Mouse (Mus musculus) neural tube, embryonic 12.5 days (tissue): ENCODE data around the gene Ube3b. TPM values are rescaled to one million over a fixed set of nuclear protein-coding genes. Genes with fewer than 3 reads are reported as not detected.

Experiments
- ATAC-seq: fragments of 200-750 bp; cut with Nextera tagmentation; 2 replicates; pipeline ENCODE4 v1.8.0; 2017; ENCODE audit warnings: low read depth, mild to moderate bottlenecking, moderate TSS enrichment, moderate library complexity; ENCODE audit not compliant: low FRiP score
- H3K27ac ChIP-seq: fragments of 300-500 bp; sonication (generic); 2 replicates; pipeline ENCODE4 v1.5.1; 2016
- H3K27me3 ChIP-seq: fragments of 300-500 bp; sonication (generic); replicated peaks from 2 replicates; pipeline ENCODE4 v1.6.1; 2016; ENCODE audit warnings: mild to moderate bottlenecking
- H3K36me3 ChIP-seq: fragments of 300-500 bp; sonication (generic); 2 replicates; pipeline ENCODE4 v1.6.1; 2016; ENCODE audit warnings: mild to moderate bottlenecking
- H3K4me1 ChIP-seq: fragments of 300-500 bp; sonication (generic); 2 replicates; pipeline ENCODE4 v1.6.1; 2016
- H3K4me2 ChIP-seq: fragments of 300-500 bp; sonication (generic); replicated peaks from 2 replicates; pipeline ENCODE4 v1.6.1; 2016; ENCODE audit warnings: mild to moderate bottlenecking
- H3K4me3 ChIP-seq: fragments of 300-500 bp; sonication (generic); 2 replicates; pipeline ENCODE4 v1.5.1; 2016
- H3K9ac ChIP-seq: fragments of 300-500 bp; sonication (generic); 2 replicates; pipeline ENCODE4 v1.6.1; 2016; ENCODE audit warnings: mild to moderate bottlenecking
- H3K9me3 ChIP-seq: fragments of 300-500 bp; sonication (generic); 2 replicates; pipeline ENCODE4 v1.6.1; 2016; ENCODE audit warnings: mild to moderate bottlenecking
- WGBS: fragments of 180-500 bp; shearing (Covaris S2); methylation state at CpG from one replicate; pipeline ENCODE4 v1.1.7; 2016; 5-methylcytosine and 5-hydroxymethylcytosine counted together
- microRNA-seq: library from miRNA; unstranded; fragments of <30 nt; microRNA quantifications from one replicate; pipeline ENCODE4, GENCODE M21; 2017
- polyA plus RNA-seq: library from polyadenylated mRNA; unstranded; fragments of >200 nt; fragmentation: Nextera tagmentation; extraction: Ambion mirVana; gene quantifications from 2 replicates; pipeline ENCODE4 v1.2.1, GENCODE M21; 2016

Ube3b gene
- polyA plus RNA-seq, 1 experiment from 2014 or later = 55.0 TPM

- H3K27ac ChIP-seq = peak overlapping the region; percentile 73
- H3K9me3 ChIP-seq = 0 out of 2 replicates have a peak, but pooled peaks cover 6% of the 10 kb centered on the region
- ATAC-seq = peak; percentile 83
- 0 out of 2 replicates have a peak overlapping the region, but pooled peaks have one; percentile 7 for H3K4me3 ChIP-seq
- no peaks in the 10 kb centered on the region for H3K27me3 ChIP-seq
- peak overlapping the region; percentile 51 for H3K4me2 ChIP-seq
- H3K4me1 ChIP-seq = peaks cover 36% of the 10 kb centered on the region
- H3K36me3 ChIP-seq = no peaks in the 10 kb centered on the region
- 0% methylated on average over 12 of the region's 13 CpGs for WGBS
- no peak overlapping the region for H3K9ac ChIP-seq
Observed at GRCm38 (mm10) chr5:114467430-114467829, 87.0 kb downstream of the Ube3b start.

- Histone ChIP-seq H3K4me3 (no peak overlapping the region), H3K4me2 (peak overlapping the region; percentile 51), H3K36me3 (no peaks in the 10 kb centered on the region), H3K9ac (no peak overlapping the region), H3K27ac (peak overlapping the region; percentile 73), H3K9me3 (0 out of 2 replicates have a peak, but pooled peaks cover 6% of the 10 kb centered on the region), H3K27me3 (no peaks in the 10 kb centered on the region), H3K4me1 (peaks cover 36% of the 10 kb centered on the region)
- peak; percentile 18; the same call in 1 of the 2 replicates for ATAC-seq
- 54% methylated on average over 4 of the region's 4 CpGs for WGBS
Observed at GRCm38 (mm10) chr5:114468007-114468406, 87.6 kb downstream of the Ube3b start.

- H3K4me2 ChIP-seq = no peak overlapping the region
- H3K9ac ChIP-seq = no peak overlapping the region
- H3K4me3 ChIP-seq = no peak overlapping the region
- H3K9me3 ChIP-seq = 0 out of 2 replicates have a peak, but pooled peaks cover 6% of the 10 kb centered on the region
- no peaks in the 10 kb centered on the region for H3K36me3 ChIP-seq
- no peak overlapping the region for H3K27ac ChIP-seq
- WGBS = 88% methylated on average over 3 of the region's 3 CpGs
- H3K4me1 ChIP-seq = peaks cover 36% of the 10 kb centered on the region
- no peaks in the 10 kb centered on the region for H3K27me3 ChIP-seq
- no peak for ATAC-seq
Observed at GRCm38 (mm10) chr5:114470359-114470758, 90.0 kb downstream of the Ube3b start.

Small RNAs within 50 kb of the gene (microRNA-seq; reads per million reads assigned to microRNA genes)
- gene Mir7027 = not detected

Other genes with a start within 250 kb of the Ube3b start
- 0.80 and 1.8 TPM in 2 replicates for gene Acacb, start 234.1 kb upstream of the Ube3b start, polyA plus RNA-seq
- gene Foxn4, start 106.8 kb upstream of the Ube3b start, polyA plus RNA-seq = 0.62 and 1.2 TPM in 2 replicates
- gene Myo1h, start 91.4 kb upstream of the Ube3b start, polyA plus RNA-seq = 0.75 and 0.91 TPM in 2 replicates
- gene Kctd10, start 99 bp upstream of the Ube3b start, polyA plus RNA-seq = 93.2 and 99.8 TPM in 2 replicates
- 27.1 and 27.3 TPM in 2 replicates for gene Mmab, start 63.5 kb downstream of the Ube3b start, polyA plus RNA-seq
- gene Mvk, start 63.7 kb downstream of the Ube3b start, polyA plus RNA-seq = 58.2 and 58.4 TPM in 2 replicates
- gene Fam222a, start 187.4 kb downstream of the Ube3b start, polyA plus RNA-seq = 7.2 and 8.0 TPM in 2 replicates